Mouse (Mus musculus) MEL (cell line): ENCODE data around the gene Aldh1b1. TPM values are rescaled to one million over a fixed set of nuclear protein-coding genes. Genes with fewer than 3 reads are reported as not detected.

ENCODE experiments used
- DNase-seq: peaks from one replicate; pipeline ENCODE4 v3.0.0; 2011; ENCODE audit warnings: low read depth, low spot score
- H3K27ac ChIP-seq: 2 replicates; pipeline ENCODE4 v1.5.1; 2012; ENCODE audit warnings: low read depth, mild to moderate bottlenecking, control low read depth, low read length, moderate library complexity; ENCODE audit not compliant: control insufficient read depth
- H3K27me3 ChIP-seq, 2 experiments: fragments of 150-350 bp in 1 of 2; sonication (generic) in 1 of 2; 2 replicates each; pipeline ENCODE4 v1.6.1; 2012; ENCODE audit warnings: low read length in 2 of 2, mild to moderate bottlenecking in 2 of 2, improper control_type of control experiment in 1 of 2, moderate library complexity in 1 of 2; ENCODE audit not compliant: insufficient read depth in 2 of 2, control insufficient read depth in 1 of 2
- H3K36me3 ChIP-seq, 2 experiments: 2 replicates each; pipeline ENCODE4 v1.6.1; 2012 to 2014; ENCODE audit warnings: low read length in 2 of 2, improper control_type of control experiment in 1 of 2, inconsistent platforms in 1 of 2, mild to moderate bottlenecking in 1 of 2; ENCODE audit not compliant: insufficient read depth in 2 of 2, control insufficient read depth in 1 of 2
- H3K4me1 ChIP-seq, 2 experiments: fragments of 150-350 bp in 1 of 2; sonication (generic) in 1 of 2; 2 replicates each; pipeline ENCODE4 v1.6.1; 2012; ENCODE audit warnings: low read length in 2 of 2, improper control_type of control experiment in 1 of 2, mild to moderate bottlenecking in 1 of 2; ENCODE audit not compliant: insufficient read depth in 2 of 2, control insufficient read depth in 1 of 2
- H3K4me3 ChIP-seq, 2 experiments: fragments of 150-350 bp in 1 of 2; sonication (generic) in 1 of 2; 2 replicates each; pipeline ENCODE4 v1.5.1; 2012; ENCODE audit warnings: low read depth in 2 of 2, low read length in 2 of 2, mild to moderate bottlenecking in 2 of 2, moderate library complexity in 2 of 2, control low read depth in 1 of 2, improper control_type of control experiment in 1 of 2; ENCODE audit not compliant: control insufficient read depth in 1 of 2, insufficient read depth in 1 of 2
- H3K79me2 ChIP-seq: 2 replicates; pipeline ENCODE4 v1.6.1; 2012; ENCODE audit warnings: mild to moderate bottlenecking, low read length, moderate library complexity; ENCODE audit not compliant: control insufficient read depth, poor library complexity, insufficient read depth
- H3K9ac ChIP-seq: 2 replicates; pipeline ENCODE4 v1.6.1; 2012; ENCODE audit warnings: low read depth, mild to moderate bottlenecking, control low read depth, low read length, moderate library complexity; ENCODE audit not compliant: control insufficient read depth, poor library complexity, severe bottlenecking
- H3K9me3 ChIP-seq: fragments of 150-350 bp; sonication (generic); replicated peaks from 2 replicates; pipeline ENCODE4 v1.6.1; 2012; ENCODE audit warnings: mild to moderate bottlenecking, low read length, improper control_type of control experiment, moderate library complexity; ENCODE audit not compliant: insufficient read depth
- CHD1 ChIP-seq: IDR thresholded peaks from 2 replicates; pipeline ENCODE4 v1.6.1; 2012; ENCODE audit warnings: low read depth, mild to moderate bottlenecking, inconsistent platforms, low read length, improper control_type of control experiment
- CHD2 ChIP-seq: IDR thresholded peaks from 2 replicates; pipeline ENCODE4 v1.6.1; 2011; ENCODE audit warnings: low read length, improper control_type of control experiment
- E2F4 ChIP-seq: IDR thresholded peaks from 2 replicates; pipeline ENCODE4 v1.6.1; 2011; ENCODE audit warnings: low read depth, low read length, improper control_type of control experiment, borderline replicate concordance
- ETS1 ChIP-seq: IDR thresholded peaks from 2 replicates; pipeline ENCODE4 v1.6.1; 2012; ENCODE audit warnings: low read depth, mild to moderate bottlenecking, inconsistent platforms, low read length, improper control_type of control experiment, moderate library complexity
- GABPA ChIP-seq: IDR thresholded peaks from 2 replicates; pipeline ENCODE4 v1.6.1; 2012; ENCODE audit warnings: low read depth, mild to moderate bottlenecking, inconsistent platforms, low read length, improper control_type of control experiment, moderate library complexity
- GATA1 ChIP-seq: IDR thresholded peaks from 2 replicates; pipeline ENCODE4 v1.6.1; 2011; ENCODE audit warnings: low read depth, low read length, improper control_type of control experiment
- HCFC1 ChIP-seq: IDR thresholded peaks from 2 replicates; pipeline ENCODE4 v1.6.1; 2012; ENCODE audit warnings: low read depth, mild to moderate bottlenecking, inconsistent platforms, low read length, improper control_type of control experiment, moderate library complexity
- JUND ChIP-seq: IDR thresholded peaks from 2 replicates; pipeline ENCODE4 v1.6.1; 2011; ENCODE audit warnings: low read depth, mild to moderate bottlenecking, improper control_type of control experiment, low read length
- KAT2A ChIP-seq: conservative IDR thresholded peaks from 2 replicates; pipeline ENCODE4 v1.6.1; 2012; ENCODE audit warnings: low read depth, low read length, improper control_type of control experiment, inconsistent platforms
- MAFK ChIP-seq: IDR thresholded peaks from 2 replicates; pipeline ENCODE4 v1.6.1; 2011; ENCODE audit warnings: low read depth, mild to moderate bottlenecking, low read length, improper control_type of control experiment, borderline replicate concordance
- MEF2A ChIP-seq: IDR thresholded peaks from 2 replicates; pipeline ENCODE4 v1.6.1; 2014; ENCODE audit warnings: low read depth, mild to moderate bottlenecking, inconsistent platforms, low read length, improper control_type of control experiment; ENCODE audit not compliant: poor library complexity, insufficient replicate concordance, severe bottlenecking; ENCODE audit errors: extremely low read depth
- NELFE ChIP-seq: IDR thresholded peaks from 2 replicates; pipeline ENCODE4 v1.6.1; 2011; ENCODE audit warnings: low read depth, low read length, improper control_type of control experiment
- NRF1 ChIP-seq: IDR thresholded peaks from 2 replicates; pipeline ENCODE4 v1.6.1; 2014; ENCODE audit warnings: low read depth, mild to moderate bottlenecking, inconsistent platforms, low read length, improper control_type of control experiment, moderate library complexity; ENCODE audit not compliant: poor library complexity, insufficient read depth, severe bottlenecking
- POLR2A ChIP-seq, 2 experiments: IDR thresholded peaks; 2 replicates each; pipeline ENCODE4 v1.6.1; 2011 to 2012; ENCODE audit warnings: low read length in 2 of 2, mild to moderate bottlenecking in 2 of 2, control low read depth in 1 of 2, improper control_type of control experiment in 1 of 2, low read depth in 1 of 2, moderate library complexity in 1 of 2; ENCODE audit not compliant: control insufficient read depth in 1 of 2, insufficient read depth in 1 of 2, poor library complexity in 1 of 2
- POLR2AphosphoS2 ChIP-seq: IDR thresholded peaks from 2 replicates; pipeline ENCODE4 v1.6.1; 2011; ENCODE audit warnings: low read length, improper control_type of control experiment
- RAD21 ChIP-seq: IDR thresholded peaks from 2 replicates; pipeline ENCODE4 v1.6.1; 2011; ENCODE audit warnings: mild to moderate bottlenecking, low read depth, low read length, improper control_type of control experiment
- RCOR1 ChIP-seq: IDR thresholded peaks from 2 replicates; pipeline ENCODE4 v1.6.1; 2012; ENCODE audit warnings: low read depth, mild to moderate bottlenecking, inconsistent platforms, low read length, improper control_type of control experiment
- SIN3A ChIP-seq: IDR thresholded peaks from 2 replicates; pipeline ENCODE4 v1.6.1; 2012; ENCODE audit warnings: low read length, improper control_type of control experiment, inconsistent platforms
- TAL1 ChIP-seq: IDR thresholded peaks from 2 replicates; pipeline ENCODE4 v1.6.1; 2012; ENCODE audit warnings: mild to moderate bottlenecking, inconsistent platforms, low read length, moderate library complexity, mixed read lengths
- TBP ChIP-seq: IDR thresholded peaks from 2 replicates; pipeline ENCODE4 v1.8.0; 2011; ENCODE audit warnings: low read depth, low read length, improper control_type of control experiment
- UBTF ChIP-seq: IDR thresholded peaks from 2 replicates; pipeline ENCODE4 v1.6.1; 2012; ENCODE audit warnings: low read depth, mild to moderate bottlenecking, inconsistent platforms, low read length, improper control_type of control experiment, moderate library complexity, borderline replicate concordance; ENCODE audit not compliant: insufficient read depth
- USF2 ChIP-seq, 2 experiments: IDR thresholded peaks; 2 replicates each; pipeline ENCODE4 v1.6.1; 2011 to 2012; ENCODE audit warnings: improper control_type of control experiment in 2 of 2, low read length in 2 of 2, borderline replicate concordance in 1 of 2, inconsistent platforms in 1 of 2, low read depth in 1 of 2, mild to moderate bottlenecking in 1 of 2; ENCODE audit not compliant: insufficient read depth in 1 of 2
- ZMIZ1 ChIP-seq: IDR thresholded peaks from 2 replicates; pipeline ENCODE4 v1.6.1; 2012; ENCODE audit warnings: low read depth, mild to moderate bottlenecking, inconsistent platforms, low read length, improper control_type of control experiment, moderate library complexity
- ZNF384 ChIP-seq: IDR thresholded peaks from 2 replicates; pipeline ENCODE4 v1.6.1; 2012; ENCODE audit warnings: low read depth, mild to moderate bottlenecking, inconsistent platforms, low read length, improper control_type of control experiment
- polyA plus RNA-seq, 2 experiments: library from polyadenylated mRNA; stranded (reverse) in 1 of 2; unstranded in 1 of 2; fragments of >175 nt in 1 of 2; fragments of >200 nt in 1 of 2; gene quantifications; 2 replicates each; pipeline versions ENCODE4 v1.2.1 to v1.2.4; 2012; ENCODE audit warnings: low replicate concordance in 2 of 2, low read depth in 1 of 2; ENCODE audit not compliant: insufficient read length in 2 of 2, insufficient read depth in 1 of 2, missing spikeins in 1 of 2
- total RNA-seq: library from RNA; depleted of rRNA; stranded (reverse); fragments of 300-350 nt; gene quantifications from 2 replicates; pipeline ENCODE4 v1.2.3, GENCODE M21; 2012

Aldh1b1 gene
- total and polyA plus RNA-seq, 3 experiments, result 1.9 to 2.1 TPM; not detected in 1

GRCm38 (mm10) chr4:45766774-45767173 is 32.0 kb upstream of the Aldh1b1 start:
- H3K9ac ChIP-seq, result no peak overlapping the region
- no peak overlapping the region for H3K4me3 ChIP-seq
- no peak for DNase-seq
- peaks cover 0 to 5% of the 10 kb centered on the region in 2 experiments; a peak in 3 of 4 replicates for H3K27me3 ChIP-seq
- H3K79me2 ChIP-seq, result no peaks in the 10 kb centered on the region
- TF ChIP-seq JUND (no peak), HCFC1 (no peak), ETS1 (no peak), GABPA (no peak), NELFE (no peak), POLR2AphosphoS2 (no peak), MEF2A (no peak), TBP (no peak), TAL1 (no peak), CHD1 (no peak), CHD2 (no peak), GATA1 (no peak), RAD21 (no peak), E2F4 (no peak)
- TF ChIP-seq, all 39 proteins: peak for 0
- no peak overlapping the region for H3K27ac ChIP-seq
- no peaks in the 10 kb centered on the region for H3K9me3 ChIP-seq
- no peaks in the 10 kb centered on the region for H3K36me3 ChIP-seq
- no peaks in the 10 kb centered on the region for H3K4me1 ChIP-seq

DNA sequence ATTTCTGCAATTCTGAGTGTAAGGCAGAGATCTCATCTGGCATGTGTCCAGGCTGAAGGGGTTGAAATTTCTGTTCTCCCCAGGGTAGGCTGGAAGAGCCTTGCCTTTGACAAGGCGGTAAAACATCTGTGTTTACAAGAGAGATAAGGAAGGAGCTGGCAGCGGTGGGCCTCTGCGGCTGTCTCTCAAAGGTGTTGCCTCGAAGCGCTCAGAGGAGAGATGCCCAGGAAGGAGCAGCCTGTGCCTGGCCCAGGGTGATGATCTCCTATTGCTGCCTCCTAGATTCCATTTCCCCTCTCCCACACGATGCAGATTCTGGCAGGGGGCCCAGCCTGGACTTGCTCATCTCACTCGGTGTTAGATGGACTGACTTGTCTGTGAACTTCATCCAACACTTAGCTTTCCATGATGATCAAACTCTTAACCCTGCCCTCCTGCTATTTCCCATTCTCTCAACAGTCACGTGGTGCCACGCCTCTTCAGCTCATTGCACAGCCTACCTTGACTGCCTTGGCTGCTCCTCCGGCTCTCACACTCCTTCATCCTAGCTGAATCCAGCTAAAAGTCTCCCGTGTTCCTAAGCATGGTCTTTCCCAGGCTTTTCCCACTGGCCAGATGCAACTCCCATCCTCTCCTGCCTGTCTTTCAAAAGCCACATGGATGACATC is 30.8 kb upstream of the Aldh1b1 start:
- H3K9me3 ChIP-seq, result no peaks in the 10 kb centered on the region
- H3K4me3 ChIP-seq, result no peak overlapping the region
- no peaks in the 10 kb centered on the region for H3K4me1 ChIP-seq
- H3K79me2 ChIP-seq, result no peaks in the 10 kb centered on the region
- no peak for TF ChIP-seq MAFK
- peak; percentile 22; the same call in 1 of the 2 replicates for TF ChIP-seq GATA1
- no peak overlapping the region for H3K9ac ChIP-seq
- H3K36me3 ChIP-seq, result no peaks in the 10 kb centered on the region
- DNase-seq, result peak; percentile 37
- peaks cover 0 to 5% of the 10 kb centered on the region in 2 experiments; a peak in 3 of 4 replicates for H3K27me3 ChIP-seq
- H3K27ac ChIP-seq, result no peak overlapping the region

DNA sequence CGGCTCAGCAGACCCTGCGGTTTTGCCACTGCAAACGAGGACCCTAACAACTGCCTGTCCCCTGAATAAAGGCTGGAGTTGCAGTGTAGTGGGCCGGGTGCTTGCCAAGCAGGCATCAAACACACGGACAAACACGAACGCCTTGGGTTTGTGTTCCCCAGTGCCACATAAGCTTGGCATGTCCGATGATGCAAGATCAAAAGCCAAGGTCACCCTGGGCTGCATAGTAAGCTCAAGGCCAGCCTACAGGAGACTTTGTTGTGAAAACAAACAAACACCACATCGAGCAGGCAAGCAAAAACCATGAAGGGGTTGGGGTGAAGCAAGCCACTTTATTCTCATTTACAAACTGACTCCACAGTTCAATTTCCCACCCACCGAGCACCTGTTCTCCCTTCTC is 29.7 kb upstream of the Aldh1b1 start:
- H3K79me2 ChIP-seq, result no peaks in the 10 kb centered on the region
- H3K9me3 ChIP-seq, result no peaks in the 10 kb centered on the region
- H3K27ac ChIP-seq, result no peak overlapping the region
- TF ChIP-seq USF2 (IDR thresholded peaks at IDR 0.05; ENCODE audit: borderline replicate concordance in 1 of 2, insufficient read depth in 1 of 2, low read depth in 1 of 2, low read length in 2 of 2) (no peak), ZMIZ1 (no peak), ZNF384 (no peak), POLR2A (IDR thresholded peaks at IDR 0.05; ENCODE audit: control insufficient read depth in 1 of 2, insufficient read depth in 1 of 2, low read depth in 1 of 2, low read length in 2 of 2, poor library complexity in 1 of 2) (no peak), CHD1 (no peak), KAT2A (no peak), RCOR1 (no peak), JUND (no peak), UBTF (no peak), SIN3A (no peak), NRF1 (no peak), CHD2 (no peak)
- TF ChIP-seq, all 39 proteins: peak for 0
- Histone ChIP-seq H3K9ac (no peak overlapping the region), H3K4me3 (no peak overlapping the region), H3K36me3 (no peaks in the 10 kb centered on the region), H3K27me3 (peaks cover 0 to 3% of the 10 kb centered on the region in 2 experiments; a peak in 3 of 4 replicates), H3K4me1 (no peaks in the 10 kb centered on the region)
- no peak for DNase-seq
